8 mouse cellular contexts compared by ENCODE assay signal in genomic region chr9:92499710-92500410, GRCm38 (mm10). TPM values are rescaled to one million over a fixed set of nuclear protein-coding genes. Genes with fewer than 3 reads are reported as not detected.
A peak's percentile ranks its signal among the peaks of the same experiment; 100 is the strongest.
DNase-seq lines count a peak whose midpoint lies in the region; ATAC-seq and TF ChIP-seq lines count a peak whose summit lies in the region.

No protein-coding gene starts in this region.

- H3K9ac ChIP-seq in stomach, postnatal 0 days (ENCODE audit: low read length): no peak overlapping the region

- H3K4me2 ChIP-seq in stomach, postnatal 0 days (replicated peaks; ENCODE audit: low read depth): no peak overlapping the region

- no peaks in the 10 kb centered on the region for H3K4me1 ChIP-seq in limb, embryonic 10.5 days
- no peaks in the 10 kb centered on the region for H3K4me1 ChIP-seq in stomach, postnatal 0 days (replicated peaks; ENCODE audit: control insufficient read depth, insufficient read depth)

- H3K27me3 ChIP-seq in limb, embryonic 10.5 days (ENCODE audit: low read depth, poor library complexity, severe bottlenecking): no peaks in the 10 kb centered on the region
- H3K27me3 ChIP-seq in stomach, postnatal 0 days (ENCODE audit: control insufficient read depth, insufficient read depth, low read length): no peaks in the 10 kb centered on the region

- DNase-seq in 3T3-L1 (ENCODE audit: low read depth, low spot score): peak; percentile 80
- peak; percentile 96 for DNase-seq in gastrocnemius, postnatal 10 days
- peak; percentile 61 to 89 for DNase-seq in kidney, adult 8-10 months
- peak; percentile 88 for DNase-seq in limb, embryonic 10.5 days (ENCODE audit: low spot score)
- peak; percentile 67 to 70 for DNase-seq in natural killer cell, adult 2 months (ENCODE audit: low spot score in 2 of 2)
- DNase-seq in stomach, postnatal 0 days (ENCODE audit: low spot score): peak; percentile 83

- peak; percentile 89 for TF ChIP-seq CTCF in stomach, postnatal 0 days (IDR thresholded peaks at IDR 0.05; ENCODE audit: low read depth)

- ATAC-seq in activated CD4-positive, CD25-positive, alpha-beta regulatory T cell, adult 4 months: peak; percentile 85
- peak; percentile 99 for ATAC-seq in common myeloid progenitor, adult 5-6 weeks (replicated peaks; ENCODE audit: low read depth, poor library complexity, severe bottlenecking)
- no peak for ATAC-seq in stomach, postnatal 0 days (ENCODE audit: low FRiP score, low TSS enrichment)

- 54% methylated on average over 12 of the region's 12 CpGs for WGBS in limb, embryonic 10.5 days
- 37% methylated on average over 12 of the region's 12 CpGs for WGBS in stomach, postnatal 0 days

- no peak for TF ChIP-seq EP300 in stomach, postnatal 0 days (optimal IDR thresholded peaks at IDR 0.05)

- no peak overlapping the region for H3K27ac ChIP-seq in limb, embryonic 10.5 days
- H3K27ac ChIP-seq in stomach, postnatal 0 days (replicated peaks): no peak overlapping the region

- no peaks in the 10 kb centered on the region for H3K9me3 ChIP-seq in limb, embryonic 10.5 days (replicated peaks)
- H3K9me3 ChIP-seq in stomach, postnatal 0 days (ENCODE audit: control insufficient read depth, low read length): no peaks in the 10 kb centered on the region

- H3K36me3 ChIP-seq in limb, embryonic 10.5 days: no peaks in the 10 kb centered on the region
- H3K36me3 ChIP-seq in stomach, postnatal 0 days (ENCODE audit: control insufficient read depth, insufficient read depth, low read length): no peaks in the 10 kb centered on the region

- no peak overlapping the region for H3K4me3 ChIP-seq in limb, embryonic 10.5 days
- no peak overlapping the region for H3K4me3 ChIP-seq in stomach, postnatal 0 days (ENCODE audit: low read depth, low read length)

RNA-seq across cellular contexts. Expression of gene Plod2, which starts 42.2 kb away (rescaled TPM):
- polyA plus RNA-seq in activated CD4-positive, CD25-positive, alpha-beta regulatory T cell, adult 4 months (2017; shearing (Covaris generic)): 1 to 10 TPM; 2.5 to 2.8 TPM
- total RNA-seq in common myeloid progenitor, adult 5-6 weeks (2017): 4.6 and 5.3 TPM in 2 replicates
- 10 to 100 TPM; 12.1 to 23.8 TPM for total RNA-seq in gastrocnemius, postnatal 10 days (2021)
- polyA plus RNA-seq in limb, embryonic 10.5 days (2016; fragmentation: Nextera tagmentation; extraction: Ambion mirVana): 19.2 and 29.5 TPM in 2 replicates
- 13.6 and 17.5 TPM in 2 replicates for polyA plus RNA-seq in stomach, postnatal 0 days (2015; fragmentation: Nextera tagmentation; extraction: Ambion mirVana)

RNA-seq across cellular contexts. Expression of gene Plscr4, which starts 42.7 kb away (rescaled TPM):
- 1 to 10 TPM; 1.4 to 2.0 TPM for polyA plus RNA-seq in activated CD4-positive, CD25-positive, alpha-beta regulatory T cell, adult 4 months (2017; shearing (Covaris generic))
- 1.2 and 2.8 TPM in 2 replicates for total RNA-seq in common myeloid progenitor, adult 5-6 weeks (2017)
- total RNA-seq in gastrocnemius, postnatal 10 days (2021): 1 to 10 TPM; 5.3 to 6.5 TPM
- polyA plus RNA-seq in limb, embryonic 10.5 days (2016; fragmentation: Nextera tagmentation; extraction: Ambion mirVana): 0.28 and 0.31 TPM in 2 replicates
- 9.2 and 9.8 TPM in 2 replicates for polyA plus RNA-seq in stomach, postnatal 0 days (2015; fragmentation: Nextera tagmentation; extraction: Ambion mirVana)
